In the genomic region with DNA sequence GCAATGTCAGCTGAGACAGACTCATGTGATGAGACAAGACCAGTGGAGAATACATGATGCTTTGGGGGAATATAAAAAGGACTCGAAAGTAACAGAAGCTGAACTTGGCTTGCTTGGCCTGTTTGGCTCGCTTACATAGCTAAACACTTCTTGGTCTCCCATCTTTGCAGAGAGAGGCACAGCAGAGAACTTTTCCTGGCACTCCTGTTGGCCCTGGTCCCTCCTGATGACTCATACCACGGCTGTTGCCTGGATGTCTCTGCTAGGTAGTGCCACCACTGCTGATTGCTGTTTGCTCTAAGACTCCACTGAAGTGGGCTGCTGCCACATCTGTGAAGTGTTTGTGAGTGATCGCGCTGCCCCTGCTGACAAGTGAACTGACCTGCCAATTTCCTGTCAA, we compare ENCODE assay signal across 7 mouse cellular contexts. TPM values are rescaled to one million over a fixed set of nuclear protein-coding genes. Genes with fewer than 3 reads are reported as not detected.
A peak's percentile ranks its signal among the peaks of the same experiment; 100 is the strongest.
DNase-seq lines count a peak whose midpoint lies in the region.

No protein-coding gene starts in this region.

- DNase-seq in urinary bladder, postnatal 14 days (ENCODE audit: low spot score), result peak; percentile 22
- no peak for DNase-seq in urinary bladder, postnatal 10 days (ENCODE audit: low spot score)
- DNase-seq in frontal cortex, adult 2 months (ENCODE audit: extremely low spot score in 1 of 2, low spot score in 1 of 2), result peak; percentile 23 to 70
- DNase-seq in left cerebral cortex, postnatal 14 days (ENCODE audit: low spot score in 2 of 2), result peak; percentile 16 to 60
- peak; percentile 52 for DNase-seq in skeletal muscle tissue, adult 2 months (ENCODE audit: low read depth, low spot score)
- no peak for DNase-seq in spleen, adult 12 weeks (ENCODE audit: low spot score)
- DNase-seq in urinary bladder, adult 2 months (ENCODE audit: low spot score), result no peak

- intact Hi-C loops in left cerebral cortex, postnatal 14 days (cut with DNase I), result no loop called here

RNA-seq across cellular contexts. Expression of gene Dcn, which starts 42.7 kb away (rescaled TPM):
- 23.5 and 27.0 TPM in 2 replicates for polyA plus RNA-seq in frontal cortex, adult 2 months (2012; rRNA removed)
- 10 to 100 TPM; 25.2 to 35.6 TPM for total RNA-seq in left cerebral cortex, postnatal 14 days (2021)
- polyA plus RNA-seq in urinary bladder, adult 2 months (2012; rRNA removed), result 3,510 and 3,693 TPM in 2 replicates

Comparison
In these comparisons a context has a peak if more than half of its experiments do, and no peak if none do; other contexts are left out.
1. DNase-seq: peak in urinary bladder, postnatal 14 days (single experiment), frontal cortex, adult 2 months (2 of 2), left cerebral cortex, postnatal 14 days (2 of 2) and skeletal muscle tissue, adult 2 months (single experiment); none in urinary bladder, postnatal 10 days (single experiment), spleen, adult 12 weeks (single experiment) and urinary bladder, adult 2 months (single experiment).
2. RNA of gene Dcn, which starts 42.7 kb away (polyA plus RNA-seq): 3,510 to 3,693 TPM in urinary bladder, adult 2 months; 23.5 to 27.0 TPM in frontal cortex, adult 2 months; every median in the first group is over 100 times any median in the second.